Mouse (Mus musculus) ES-E14 (cell line): ENCODE results near the gene Gdf7.

ENCODE experiments used
- HCFC1 ChIP-seq: IDR thresholded peaks from 2 replicates; pipeline ENCODE4 v1.6.1; 2012; ENCODE audit warnings: low read length, inconsistent platforms, borderline replicate concordance; ENCODE audit not compliant: insufficient read depth
- ZC3H11A ChIP-seq: IDR thresholded peaks from 2 replicates; pipeline ENCODE4 v1.6.1; 2012; ENCODE audit warnings: low read depth, mild to moderate bottlenecking, inconsistent platforms, low read length, borderline replicate concordance
- ZNF384 ChIP-seq: IDR thresholded peaks from 2 replicates; pipeline ENCODE4 v1.6.1; 2012; ENCODE audit warnings: low read depth, low read length, inconsistent platforms

GRCm38 (mm10) chr12:8334261-8334660 lies 32.5 kb upstream of the Gdf7 start:
- TF ChIP-seq ZC3H11A (no peak), HCFC1 (no peak), ZNF384 (no peak)
